Mouse (Mus musculus): ENCODE data around the gene Cfap61. TPM values are rescaled to one million over a fixed set of nuclear protein-coding genes. Genes with fewer than 3 reads are reported as not detected.

Gene Cfap61
- polyA plus RNA-seq, 1 experiment from 2014 or later, result 1.7 TPM

- Histone ChIP-seq H3K27me3 (no peaks in the 10 kb centered on the region), H3K9me3 (0 out of 2 replicates have a peak, but pooled peaks cover 2% of the 10 kb centered on the region), H3K4me1 (replicated peaks) (no peaks in the 10 kb centered on the region), H3K4me2 (replicated peaks) (no peak overlapping the region), H3K27ac (no peak overlapping the region), H3K36me3 (no peaks in the 10 kb centered on the region), H3K9ac (replicated peaks) (no peak overlapping the region), H3K4me3 (replicated peaks) (no peak overlapping the region)
- ATAC-seq, result no peak
- WGBS, result 96% methylated on average over 5 of the region's 5 CpGs
Observed at GRCm38 (mm10) chr2:146147801-146148200, 213.2 kb downstream of the Cfap61 start.

- 86% methylated on average over 15 of the region's 15 CpGs for WGBS
- Histone ChIP-seq H3K4me2 (replicated peaks) (no peak overlapping the region), H3K9ac (replicated peaks) (no peak overlapping the region), H3K9me3 (no peaks in the 10 kb centered on the region), H3K4me1 (replicated peaks) (no peaks in the 10 kb centered on the region), H3K36me3 (no peaks in the 10 kb centered on the region), H3K27me3 (no peaks in the 10 kb centered on the region), H3K27ac (no peak overlapping the region), H3K4me3 (replicated peaks) (no peak overlapping the region)
- ATAC-seq, result no peak
Observed at GRCm38 (mm10) chr2:146149206-146149974, 214.8 kb downstream of the Cfap61 start.

- H3K27ac ChIP-seq, result peak overlapping the region; percentile 62
- H3K4me2 ChIP-seq (replicated peaks), result no peak overlapping the region
Observed at GRCm38 (mm10) chr2:146168017-146168803, 233.6 kb downstream of the Cfap61 start.

GRCm38 (mm10) chr2:146169492-146169891, 234.9 kb downstream of the Cfap61 start:
- no peaks in the 10 kb centered on the region for H3K9me3 ChIP-seq
- no peak overlapping the region for H3K4me3 ChIP-seq (replicated peaks)
- H3K4me1 ChIP-seq (replicated peaks), result peaks cover 21% of the 10 kb centered on the region
- no peaks in the 10 kb centered on the region for H3K36me3 ChIP-seq
- no peaks in the 10 kb centered on the region for H3K27me3 ChIP-seq
- WGBS, result 40% methylated on average over 7 of the region's 7 CpGs
- 0 out of 2 replicates have a peak overlapping the region, but pooled peaks have one; percentile 2 for H3K27ac ChIP-seq
- peak; percentile 31; the same call in 1 of the 2 replicates for ATAC-seq
- H3K4me2 ChIP-seq (replicated peaks), result no peak overlapping the region
- no peak overlapping the region for H3K9ac ChIP-seq (replicated peaks)

More at GRCm38 (mm10) chr2:146168017-146168803, 233.6 kb downstream of the Cfap61 start:
- H3K9me3 ChIP-seq, result no peaks in the 10 kb centered on the region
- 38% methylated on average over 14 of the region's 14 CpGs for WGBS
- no peak overlapping the region for H3K4me3 ChIP-seq (replicated peaks)
- no peaks in the 10 kb centered on the region for H3K27me3 ChIP-seq
- H3K4me1 ChIP-seq (replicated peaks), result peaks cover 21% of the 10 kb centered on the region
- ATAC-seq, result peak; percentile 72
- no peaks in the 10 kb centered on the region for H3K36me3 ChIP-seq
- no peak overlapping the region for H3K9ac ChIP-seq (replicated peaks)

- 43% methylated on average over 4 of the region's 4 CpGs for WGBS
- Histone ChIP-seq H3K9ac (replicated peaks) (no peak overlapping the region), H3K4me3 (replicated peaks) (no peak overlapping the region), H3K27me3 (no peaks in the 10 kb centered on the region), H3K9me3 (no peaks in the 10 kb centered on the region), H3K4me2 (replicated peaks) (no peak overlapping the region), H3K36me3 (no peaks in the 10 kb centered on the region), H3K4me1 (replicated peaks) (peaks cover 21% of the 10 kb centered on the region), H3K27ac (no peak overlapping the region)
- no peak for ATAC-seq
Observed at GRCm38 (mm10) chr2:146172106-146172505, 237.5 kb downstream of the Cfap61 start.

GRCm38 (mm10) chr2:146174173-146174572, 239.6 kb downstream of the Cfap61 start:
- Histone ChIP-seq H3K9me3 (no peaks in the 10 kb centered on the region), H3K27ac (no peak overlapping the region), H3K27me3 (no peaks in the 10 kb centered on the region), H3K4me1 (replicated peaks) (0 out of 2 replicates have a peak, but pooled peaks cover 6% of the 10 kb centered on the region), H3K4me3 (replicated peaks) (no peak overlapping the region), H3K4me2 (replicated peaks) (no peak overlapping the region), H3K9ac (replicated peaks) (no peak overlapping the region), H3K36me3 (no peaks in the 10 kb centered on the region)
- 90% methylated on average over 7 of the region's 7 CpGs for WGBS
- ATAC-seq, result no peak

GRCm38 (mm10) chr2:146178718-146179117, 244.1 kb downstream of the Cfap61 start:
- WGBS, result 76% methylated on average over 1 of the region's 1 CpGs
- H3K4me1 ChIP-seq (replicated peaks), result peaks cover 3% of the 10 kb centered on the region
- H3K9me3 ChIP-seq, result no peaks in the 10 kb centered on the region
- H3K36me3 ChIP-seq, result no peaks in the 10 kb centered on the region
- H3K4me3 ChIP-seq (replicated peaks), result no peak overlapping the region
- H3K27ac ChIP-seq, result no peak overlapping the region
- no peak overlapping the region for H3K4me2 ChIP-seq (replicated peaks)
- H3K27me3 ChIP-seq, result no peaks in the 10 kb centered on the region
- no peak overlapping the region for H3K9ac ChIP-seq (replicated peaks)
- ATAC-seq, result no peak

- Histone ChIP-seq H3K4me2 (replicated peaks) (no peak overlapping the region), H3K9me3 (no peaks in the 10 kb centered on the region), H3K36me3 (no peaks in the 10 kb centered on the region), H3K9ac (replicated peaks) (peak overlapping the region; percentile 48), H3K27me3 (no peaks in the 10 kb centered on the region), H3K4me3 (replicated peaks) (no peak overlapping the region), H3K4me1 (replicated peaks) (peaks cover 24% of the 10 kb centered on the region), H3K27ac (peak overlapping the region; percentile 26)
- ATAC-seq, result peak; percentile 67; the same call in 1 of the 2 replicates
- WGBS, result 70% methylated on average over 24 of the region's 24 CpGs
Observed at GRCm38 (mm10) chr2:146183830-146184793, 249.5 kb downstream of the Cfap61 start.

- no peaks in the 10 kb centered on the region for H3K27me3 ChIP-seq
- H3K27ac ChIP-seq, result no peak overlapping the region
- WGBS, result 94% methylated on average over 11 of the region's 11 CpGs
- ATAC-seq, result no peak
- H3K9me3 ChIP-seq, result no peaks in the 10 kb centered on the region
- H3K9ac ChIP-seq (replicated peaks), result no peak overlapping the region
- H3K4me2 ChIP-seq (replicated peaks), result no peak overlapping the region
- H3K4me1 ChIP-seq (replicated peaks), result 0 out of 2 replicates have a peak, but pooled peaks cover 3% of the 10 kb centered on the region
- H3K36me3 ChIP-seq, result no peaks in the 10 kb centered on the region
- H3K4me3 ChIP-seq (replicated peaks), result no peak overlapping the region
Observed at GRCm38 (mm10) chr2:146196126-146196525, 261.5 kb downstream of the Cfap61 start.

GRCm38 (mm10) chr2:146197947-146198346, 263.4 kb downstream of the Cfap61 start:
- Histone ChIP-seq H3K27ac (no peak overlapping the region), H3K4me1 (replicated peaks) (0 out of 2 replicates have a peak, but pooled peaks cover 3% of the 10 kb centered on the region), H3K9ac (replicated peaks) (no peak overlapping the region), H3K4me3 (replicated peaks) (no peak overlapping the region), H3K27me3 (no peaks in the 10 kb centered on the region), H3K9me3 (no peaks in the 10 kb centered on the region), H3K36me3 (no peaks in the 10 kb centered on the region), H3K4me2 (replicated peaks) (no peak overlapping the region)
- ATAC-seq, result no peak
- WGBS, result 83% methylated on average over 7 of the region's 7 CpGs

GRCm38 (mm10) chr2:146210968-146211367, 276.4 kb downstream of the Cfap61 start:
- Histone ChIP-seq H3K4me2 (replicated peaks) (no peak overlapping the region), H3K27ac (no peak overlapping the region), H3K4me3 (replicated peaks) (no peak overlapping the region), H3K4me1 (replicated peaks) (peaks cover 17% of the 10 kb centered on the region), H3K9me3 (0 out of 2 replicates have a peak, but pooled peaks cover under 1% of the 10 kb centered on the region), H3K27me3 (peaks cover 25% of the 10 kb centered on the region; the same call in 1 of the 2 replicates), H3K9ac (replicated peaks) (no peak overlapping the region), H3K36me3 (no peaks in the 10 kb centered on the region)
- ATAC-seq, result no peak
- 21% methylated on average over 4 of the region's 4 CpGs for WGBS
